ENCODE assay signal across 21 mouse cellular contexts in genomic region chrX:23662216-23662615, GRCm38 (mm10).
"Had no signal": no experiment of that assay in that cellular context is flagged by ENCODE, and none has a peak within 500 bp of the region (broad histone marks: within the 10 kb centered on the region; RNA-seq: fewer than 3 reads in every experiment).

No protein-coding gene starts in this region.

- H3K9me3 ChIP-seq: limb, embryonic 12.5 days; limb, embryonic 15.5 days; midbrain, embryonic 12.5 days; midbrain, embryonic 15.5 days had no signal

- H3K27me3 ChIP-seq: limb, embryonic 12.5 days; limb, embryonic 15.5 days; midbrain, embryonic 12.5 days; midbrain, embryonic 15.5 days had no signal

- H3K4me3 ChIP-seq: limb, embryonic 12.5 days; limb, embryonic 15.5 days; midbrain, embryonic 12.5 days; midbrain, embryonic 15.5 days; myocyte had no signal

- H3K36me3 ChIP-seq: limb, embryonic 12.5 days; limb, embryonic 15.5 days; midbrain, embryonic 12.5 days; midbrain, embryonic 15.5 days had no signal

- H3K9ac ChIP-seq: limb, embryonic 12.5 days; limb, embryonic 15.5 days; liver, embryonic 14.5 days; liver, postnatal 0 days; lung, embryonic 14.5 days; midbrain, embryonic 12.5 days; midbrain, embryonic 15.5 days had no signal

- DNase-seq: kidney, adult 18-20 months; kidney, adult 9 months; kidney, postnatal 14 days; kidney, postnatal 4 days; left cerebral cortex, postnatal 4 days; liver, postnatal 0 days; lung, embryonic 14.5 days; right cerebral cortex, adult 18-20 months; right cerebral cortex, postnatal 25 days; thymus, adult 18-20 months; thymus, postnatal 36 days had no signal

- H3K27ac ChIP-seq: limb, embryonic 12.5 days; limb, embryonic 15.5 days; liver, embryonic 14.5 days; macrophage; midbrain, embryonic 12.5 days; midbrain, embryonic 15.5 days had no signal

- H3K4me2 ChIP-seq: limb, embryonic 12.5 days; limb, embryonic 15.5 days; liver, embryonic 11.5 days; lung, embryonic 14.5 days; midbrain, embryonic 12.5 days; midbrain, embryonic 15.5 days had no signal

- H3K4me1 ChIP-seq: limb, embryonic 12.5 days; limb, embryonic 15.5 days; midbrain, embryonic 12.5 days; midbrain, embryonic 15.5 days had no signal

- ATAC-seq: intestine, embryonic 16.5 days; liver, postnatal 0 days; lung, postnatal 0 days; midbrain, embryonic 15.5 days had no signal
